Mouse (Mus musculus): ENCODE results near the gene Hoxb9. TPM values are rescaled to one million over a fixed set of nuclear protein-coding genes. Genes with fewer than 3 reads are reported as not detected.

The Hoxb9 gene
- total and polyA plus RNA-seq, 3 experiments, result not detected

DNA sequence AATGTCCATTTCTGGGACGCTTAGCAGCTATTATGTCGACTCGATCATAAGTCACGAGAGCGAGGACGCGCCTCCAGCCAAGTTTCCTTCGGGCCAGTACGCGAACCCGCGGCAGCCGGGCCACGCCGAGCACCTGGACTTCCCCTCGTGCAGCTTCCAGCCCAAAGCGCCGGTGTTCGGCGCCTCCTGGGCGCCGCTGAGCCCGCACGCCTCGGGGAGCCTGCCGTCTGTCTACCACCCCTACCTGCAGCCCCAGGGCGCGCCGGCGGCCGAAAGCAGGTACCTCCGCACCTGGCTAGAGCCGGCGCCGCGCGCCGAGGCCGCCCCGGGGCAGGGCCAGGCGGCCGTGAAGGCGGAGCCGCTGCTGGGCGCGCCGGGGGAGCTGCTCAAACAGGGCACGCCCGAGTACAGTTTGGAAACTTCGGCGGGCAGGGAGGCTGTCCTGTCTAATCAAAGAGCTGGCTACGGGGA is 319 bp downstream of the Hoxb9 start:
- dilution Hi-C loops (cut with MboI; ENCODE audit: extremely low pct_ligation_motif_present, extremely low pct_unique_long_range_greater_than_20kb, low sequenced_read_pairs) (no loop called here), in situ Hi-C loops (cut with MboI; ENCODE audit: low pct_ligation_motif_present, low pct_unique_long_range_greater_than_20kb, low sequenced_read_pairs) (no loop called here)
- Histone ChIP-seq H3K79me2 (replicated peaks; ENCODE audit: control insufficient read depth, extremely low read depth, insufficient read depth, poor library complexity, severe bottlenecking) (no peaks in the 10 kb centered on the region), H3K4me3 (replicated peaks in 1 of 3; ENCODE audit: low read depth in 2 of 3, low read length in 2 of 3, poor library complexity in 1 of 3) (no peak overlapping the region), H3K36me3 (replicated peaks in 1 of 2; ENCODE audit: control insufficient read depth in 1 of 2, insufficient read depth in 1 of 2, low read length in 1 of 2) (no peaks in the 10 kb centered on the region), H3K9me3 (replicated peaks; ENCODE audit: low read length) (peaks cover 14% of the 10 kb centered on the region), H3K27me3 (replicated peaks) (peaks cover 98% of the 10 kb centered on the region), H3K4me1 (ENCODE audit: control insufficient read depth in 1 of 2, insufficient read depth in 2 of 2) (peaks cover 0 to 5% of the 10 kb centered on the region in 2 experiments; a peak in 1 of 4 replicates), H3K4me2 (ENCODE audit: insufficient read depth, low read depth, poor library complexity, severe bottlenecking) (no peak overlapping the region), H3K27ac (ENCODE audit: insufficient read depth, low read depth) (no peak overlapping the region), H3K9ac (ENCODE audit: insufficient read depth, low read depth) (no peak overlapping the region)
- DNase-seq (ENCODE audit: extremely low read depth), result no peak
- TF ChIP-seq ZKSCAN1 (IDR thresholded peaks at IDR 0.05; ENCODE audit: borderline replicate concordance, low read depth, low read length) (no peak), RCOR1 (conservative IDR thresholded peaks at IDR 0.05; ENCODE audit: low read depth, low read length) (no peak), TCF12 (IDR thresholded peaks at IDR 0.05; ENCODE audit: low read depth, low read length) (no peak), CHD2 (IDR thresholded peaks at IDR 0.05; ENCODE audit: low read length) (no peak), JUN (IDR thresholded peaks at IDR 0.05; ENCODE audit: insufficient read depth, low read depth, low read length) (no peak), MAFK (IDR thresholded peaks at IDR 0.05; ENCODE audit: insufficient replicate concordance, low read length) (no peak), UBTF (IDR thresholded peaks at IDR 0.05; ENCODE audit: low read depth, low read length) (no peak), E2F4 (IDR thresholded peaks at IDR 0.05; ENCODE audit: insufficient replicate concordance, low read depth, low read length) (no peak), MEF2A (IDR thresholded peaks at IDR 0.05; ENCODE audit: borderline replicate concordance, low read depth, low read length) (no peak), BHLHE40 (IDR thresholded peaks at IDR 0.05; ENCODE audit: low read depth, low read length) (no peak), USF1 (IDR thresholded peaks at IDR 0.05; ENCODE audit: low read depth, low read length) (no peak), JUND (conservative IDR thresholded peaks at IDR 0.05; ENCODE audit: low read depth, low read length) (no peak), ETS1 (conservative IDR thresholded peaks at IDR 0.05; ENCODE audit: low read depth, low read length) (no peak), NELFE (IDR thresholded peaks at IDR 0.05; ENCODE audit: low read depth, low read length) (no peak), ZC3H11A (IDR thresholded peaks at IDR 0.05; ENCODE audit: low read depth, low read length) (no peak), GABPA (IDR thresholded peaks at IDR 0.05; ENCODE audit: insufficient replicate concordance, low read depth, low read length) (no peak)

DNA sequence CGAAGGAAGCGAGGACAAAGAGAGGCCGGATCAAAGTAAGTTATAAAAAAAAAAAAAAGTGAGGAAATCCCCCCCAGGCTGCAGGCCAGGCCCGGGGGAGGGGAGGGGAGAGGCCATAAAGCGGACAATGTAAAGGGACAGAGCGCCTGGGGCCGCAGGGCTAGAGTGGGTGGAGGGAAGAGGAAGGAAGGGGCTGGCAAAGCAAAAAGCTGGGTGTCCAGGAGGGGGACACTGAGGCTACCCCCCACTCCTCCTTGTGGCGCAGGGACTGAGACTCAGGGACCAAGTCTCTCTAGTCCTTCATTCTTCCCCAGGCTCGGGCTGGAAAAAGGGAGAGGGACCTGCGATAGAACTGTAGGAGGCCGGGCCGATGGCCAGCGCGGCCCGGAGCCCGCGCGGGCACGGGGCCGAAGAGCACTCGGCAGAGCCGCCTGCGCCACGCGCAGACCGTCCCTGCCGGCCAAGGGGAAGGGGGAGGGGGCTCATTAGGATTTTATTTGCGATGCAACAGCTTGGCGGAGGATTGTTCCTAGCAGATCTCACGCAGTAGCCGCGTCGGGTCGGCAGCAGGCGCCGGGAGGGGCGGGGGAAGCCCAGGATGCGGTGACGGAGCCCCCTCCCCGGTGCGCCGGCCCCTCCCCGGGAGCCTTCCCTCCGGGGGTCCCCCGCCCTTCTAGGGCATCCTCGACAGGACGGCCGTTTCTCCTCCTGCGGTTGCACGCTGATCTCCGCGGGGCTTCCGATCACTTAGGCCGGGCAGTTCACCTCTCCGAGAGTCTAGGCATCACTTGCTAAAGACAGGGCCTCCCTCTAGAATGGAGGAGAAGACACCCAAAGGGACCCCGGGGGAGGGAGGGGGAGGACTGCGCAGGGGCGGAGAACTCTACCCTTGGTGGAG is 1.0 kb downstream of the Hoxb9 start:
- no peak overlapping the region for H3K4me2 ChIP-seq (ENCODE audit: insufficient read depth, low read depth, poor library complexity, severe bottlenecking)
- no peak overlapping the region for H3K27ac ChIP-seq (ENCODE audit: insufficient read depth, low read depth)
- in situ Hi-C loops (cut with MboI; ENCODE audit: low pct_ligation_motif_present, low pct_unique_long_range_greater_than_20kb, low sequenced_read_pairs) (no loop called here), dilution Hi-C loops (cut with MboI; ENCODE audit: extremely low pct_ligation_motif_present, extremely low pct_unique_long_range_greater_than_20kb, low sequenced_read_pairs) (no loop called here)
- H3K9ac ChIP-seq (ENCODE audit: insufficient read depth, low read depth), result no peak overlapping the region
- no peak for TF ChIP-seq ZNF384 (IDR thresholded peaks at IDR 0.05; ENCODE audit: low read depth, low read length)
- TF ChIP-seq SMC3 (IDR thresholded peaks at IDR 0.05; ENCODE audit: low read depth, low read length), result no peak
- no peak for TF ChIP-seq SIN3A (IDR thresholded peaks at IDR 0.05; ENCODE audit: low read length)
- TF ChIP-seq RCOR1 (conservative IDR thresholded peaks at IDR 0.05; ENCODE audit: low read depth, low read length), result no peak
- no peak for TF ChIP-seq JUN (IDR thresholded peaks at IDR 0.05; ENCODE audit: insufficient read depth, low read depth, low read length)
- no peak for TF ChIP-seq MYC (IDR thresholded peaks at IDR 0.05; ENCODE audit: low read depth, low read length)
- TF ChIP-seq USF1 (IDR thresholded peaks at IDR 0.05; ENCODE audit: low read depth, low read length), result no peak
- TF ChIP-seq CHD2 (IDR thresholded peaks at IDR 0.05; ENCODE audit: low read length), result no peak
- TF ChIP-seq ZMIZ1 (IDR thresholded peaks at IDR 0.05; ENCODE audit: low read depth, low read length), result no peak
- TF ChIP-seq TBP (conservative IDR thresholded peaks at IDR 0.05; ENCODE audit: low read depth, low read length), result no peak
- TF ChIP-seq POLR2AphosphoS2 (IDR thresholded peaks at IDR 0.05; ENCODE audit: low read depth, low read length), result no peak
- no peak for TF ChIP-seq JUND (conservative IDR thresholded peaks at IDR 0.05; ENCODE audit: low read depth, low read length)
- TF ChIP-seq NRF1 (IDR thresholded peaks at IDR 0.05; ENCODE audit: low read depth, low read length), result no peak
- no peak for TF ChIP-seq HCFC1 (IDR thresholded peaks at IDR 0.05; ENCODE audit: low read depth, low read length)
- no peak for TF ChIP-seq PAX5 (IDR thresholded peaks at IDR 0.05; ENCODE audit: low read length)
- TF ChIP-seq CHD1 (IDR thresholded peaks at IDR 0.05; ENCODE audit: low read depth, low read length), result no peak
- DNase-seq (ENCODE audit: extremely low read depth), result no peak
- H3K36me3 ChIP-seq (replicated peaks in 1 of 2; ENCODE audit: control insufficient read depth in 1 of 2, insufficient read depth in 1 of 2, low read length in 1 of 2), result no peaks in the 10 kb centered on the region
- H3K27me3 ChIP-seq (replicated peaks), result peaks cover 98% of the 10 kb centered on the region
- peaks cover 14% of the 10 kb centered on the region for H3K9me3 ChIP-seq (replicated peaks; ENCODE audit: low read length)
- H3K4me3 ChIP-seq (replicated peaks in 1 of 3; ENCODE audit: low read depth in 2 of 3, low read length in 2 of 3, poor library complexity in 1 of 3), result no peak overlapping the region
- peaks cover 0 to 5% of the 10 kb centered on the region in 2 experiments; a peak in 1 of 4 replicates for H3K4me1 ChIP-seq (ENCODE audit: control insufficient read depth in 1 of 2, insufficient read depth in 2 of 2)
- no peaks in the 10 kb centered on the region for H3K79me2 ChIP-seq (replicated peaks; ENCODE audit: control insufficient read depth, extremely low read depth, insufficient read depth, poor library complexity, severe bottlenecking)
